18 mouse cellular contexts compared by ENCODE assay signal in the genomic region with DNA sequence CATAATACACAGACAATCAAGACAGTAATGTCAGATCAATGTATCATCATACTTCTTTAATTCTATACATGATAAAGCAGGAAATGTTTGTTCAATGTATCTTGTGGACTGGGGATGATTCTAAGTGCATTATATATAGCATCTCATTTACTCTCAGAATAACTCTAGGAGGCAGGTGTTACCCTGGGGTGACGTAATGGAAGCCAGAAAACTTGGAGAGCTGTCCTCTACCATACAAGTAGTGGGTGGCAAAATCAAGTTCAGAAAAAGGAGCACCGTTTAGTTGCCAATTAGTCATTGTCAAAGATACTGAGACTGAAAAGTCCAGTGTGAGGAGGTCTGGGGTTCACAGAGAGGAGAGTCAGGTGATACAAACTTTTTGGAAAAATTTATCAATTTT.
"Had no signal": no experiment of that assay in that cellular context is flagged by ENCODE, and none has a peak within 500 bp of the region (broad histone marks: within the 10 kb centered on the region; RNA-seq: fewer than 3 reads in every experiment).

No protein-coding gene starts in this region.

- H3K27ac ChIP-seq: liver, embryonic 13.5 days; liver, embryonic 15.5 days; lung, embryonic 15.5 days; midbrain, embryonic 10.5 days; midbrain, embryonic 12.5 days; neural tube, embryonic 13.5 days; neural tube, embryonic 15.5 days had no signal

- DNase-seq: liver, embryonic 13.5 days; liver, postnatal 0 days; lung, adult 2 months; lung, postnatal 4 days; midbrain, embryonic 14.5 days; retina, postnatal 1 day; right cerebral cortex, postnatal 14 days; spleen, adult 18-20 months; thymus, adult 2 months; thymus, postnatal 25 days; thymus, postnatal 4 days had no signal

- H3K4me3 ChIP-seq: liver, embryonic 13.5 days; liver, embryonic 15.5 days; lung, embryonic 15.5 days; midbrain, embryonic 10.5 days; midbrain, embryonic 12.5 days; myocyte; neural tube, embryonic 13.5 days; neural tube, embryonic 15.5 days had no signal
